8 mouse cellular contexts compared by ENCODE assay signal in genomic region chr1:194617918-194618317, GRCm38 (mm10). TPM values are rescaled to one million over a fixed set of nuclear protein-coding genes. Genes with fewer than 3 reads are reported as not detected.
DNase-seq lines count a peak whose midpoint lies in the region; ATAC-seq and TF ChIP-seq lines count a peak whose summit lies in the region.

Gene Plxna2 (plus strand): TSS chr1:194618218.

- no peak for DNase-seq in left cerebral cortex, adult 2 months (ENCODE audit: extremely low spot score in 1 of 2, low spot score in 2 of 2)
- no peak for DNase-seq in left cerebral cortex, adult 9 months (ENCODE audit: low spot score in 2 of 2)
- no peak for DNase-seq in intestine, embryonic 14.5 days (ENCODE audit: low spot score)
- DNase-seq in spleen, postnatal 10 days (ENCODE audit: low spot score in 2 of 2), result no peak
- no peak for DNase-seq in right cerebral cortex, postnatal 25 days
- DNase-seq in urinary bladder, postnatal 36 days (ENCODE audit: low spot score in 2 of 2), result no peak

- intact Hi-C loops in left cerebral cortex, adult 2 months (cut with DNase I), result loop anchor here (2.0 to 10.0 kb wide), 8 partner anchors 105 to 1231 kb away; no protein-coding TSS in a partner anchor

- no peak for ATAC-seq in forebrain, embryonic 15.5 days (replicated peaks)
- ATAC-seq in intestine, embryonic 14.5 days (replicated peaks; ENCODE audit: low FRiP score, low TSS enrichment, low read depth), result no peak
- no peak for ATAC-seq in midbrain, embryonic 12.5 days (ENCODE audit: low FRiP score, low read depth)

- no peaks in the 10 kb centered on the region for H3K36me3 ChIP-seq in forebrain, embryonic 15.5 days
- no peaks in the 10 kb centered on the region for H3K36me3 ChIP-seq in intestine, embryonic 14.5 days (ENCODE audit: control insufficient read depth, insufficient read depth, low read length)
- no peaks in the 10 kb centered on the region for H3K36me3 ChIP-seq in midbrain, embryonic 12.5 days

- peak within 1 kb of the TSS; percentile 94 for H3K9ac ChIP-seq in forebrain, embryonic 15.5 days (replicated peaks)
- H3K9ac ChIP-seq in intestine, embryonic 14.5 days (ENCODE audit: low read length), result no peak within 1 kb of the TSS
- no peak within 1 kb of the TSS for H3K9ac ChIP-seq in midbrain, embryonic 12.5 days (replicated peaks)

- peaks cover 40% of the 10 kb centered on the region for H3K4me1 ChIP-seq in forebrain, embryonic 15.5 days
- H3K4me1 ChIP-seq in intestine, embryonic 14.5 days (replicated peaks; ENCODE audit: control insufficient read depth, insufficient read depth, low read length), result peaks cover 12% of the 10 kb centered on the region
- peaks cover 42% of the 10 kb centered on the region for H3K4me1 ChIP-seq in midbrain, embryonic 12.5 days

- 87% methylated on average over 2 of the region's 2 CpGs for WGBS in forebrain, embryonic 15.5 days
- 83% methylated on average over 2 of the region's 2 CpGs for WGBS in intestine, embryonic 14.5 days
- 92% methylated on average over 2 of the region's 2 CpGs for WGBS in midbrain, embryonic 12.5 days

- H3K27me3 ChIP-seq in forebrain, embryonic 15.5 days, result no peaks in the 10 kb centered on the region
- no peaks in the 10 kb centered on the region for H3K27me3 ChIP-seq in intestine, embryonic 14.5 days (replicated peaks; ENCODE audit: control insufficient read depth, insufficient read depth, low read length)
- no peaks in the 10 kb centered on the region for H3K27me3 ChIP-seq in midbrain, embryonic 12.5 days

- H3K4me2 ChIP-seq in forebrain, embryonic 15.5 days (replicated peaks), result peak within 1 kb of the TSS; percentile 77
- peak within 1 kb of the TSS; percentile 95 for H3K4me2 ChIP-seq in intestine, embryonic 14.5 days (ENCODE audit: low read length)
- peak within 1 kb of the TSS; percentile 87 for H3K4me2 ChIP-seq in midbrain, embryonic 12.5 days (replicated peaks)

- TF ChIP-seq CTCF in left cerebral cortex, adult 2 months (IDR thresholded peaks at IDR 0.05), result no peak

- H3K27ac ChIP-seq in left cerebral cortex, adult 2 months, result peak within 1 kb of the TSS; percentile 99
- peak within 1 kb of the TSS; percentile 96 for H3K27ac ChIP-seq in forebrain, embryonic 15.5 days (replicated peaks)
- no peak within 1 kb of the TSS for H3K27ac ChIP-seq in intestine, embryonic 14.5 days (ENCODE audit: low read depth)
- H3K27ac ChIP-seq in midbrain, embryonic 12.5 days (replicated peaks), result peak within 1 kb of the TSS; percentile 91

- peak within 1 kb of the TSS; percentile 97 for H3K4me3 ChIP-seq in left cerebral cortex, adult 2 months
- peak within 1 kb of the TSS; percentile 84 for H3K4me3 ChIP-seq in forebrain, embryonic 15.5 days
- peak within 1 kb of the TSS; percentile 78 for H3K4me3 ChIP-seq in intestine, embryonic 14.5 days (ENCODE audit: low read depth, low read length)
- H3K4me3 ChIP-seq in midbrain, embryonic 12.5 days, result peak within 1 kb of the TSS; percentile 85

- no peaks in the 10 kb centered on the region for H3K9me3 ChIP-seq in forebrain, embryonic 15.5 days
- no peaks in the 10 kb centered on the region for H3K9me3 ChIP-seq in intestine, embryonic 14.5 days (ENCODE audit: control insufficient read depth, low read length)
- H3K9me3 ChIP-seq in midbrain, embryonic 12.5 days, result no peaks in the 10 kb centered on the region

RNA-seq across cellular contexts. Expression of gene Plxna2, which starts in this region (rescaled TPM):
- 10 to 100 TPM; 95.0 to 97.9 TPM for total RNA-seq in left cerebral cortex, adult 2 months (2021)
- 72.1 and 78.3 TPM in 2 replicates for polyA plus RNA-seq in forebrain, embryonic 15.5 days (2015; fragmentation: Nextera tagmentation; extraction: Ambion mirVana)
- polyA plus RNA-seq in intestine, embryonic 14.5 days (2014; fragmentation: Nextera tagmentation; extraction: Ambion mirVana), result 8.4 and 8.9 TPM in 2 replicates
- polyA plus RNA-seq in midbrain, embryonic 12.5 days (2016; fragmentation: Nextera tagmentation; extraction: Ambion mirVana), result 19.0 and 19.3 TPM in 2 replicates
